Mouse (Mus musculus): Measurements from ENCODE around the gene Bad. TPM values are rescaled to one million over a fixed set of nuclear protein-coding genes. Genes with fewer than 3 reads are reported as not detected.

Gene Bad
- polyA plus RNA-seq, 1 experiment from 2014 or later, result 99.1 TPM

- no peak overlapping the region for H3K4me3 ChIP-seq
- no peak overlapping the region for H3K4me2 ChIP-seq
- H3K4me1 ChIP-seq (replicated peaks), result peaks cover 23% of the 10 kb centered on the region
- H3K9ac ChIP-seq, result no peak overlapping the region
- no peak overlapping the region for H3K27ac ChIP-seq (replicated peaks)
- WGBS, result 14% methylated on average over 9 of the region's 9 CpGs
- no peaks in the 10 kb centered on the region for H3K36me3 ChIP-seq
- no peaks in the 10 kb centered on the region for H3K9me3 ChIP-seq
- no peak for ATAC-seq (ENCODE audit: low FRiP score, low read depth)
- peaks cover 91% of the 10 kb centered on the region for H3K27me3 ChIP-seq
These were observed 13.6 kb upstream of the Bad start for GRCm38 (mm10) chr19:6928080-6928479.

- no peak overlapping the region for H3K27ac ChIP-seq (replicated peaks)
- no peak overlapping the region for H3K9ac ChIP-seq
- no peak overlapping the region for H3K4me2 ChIP-seq
- H3K4me3 ChIP-seq, result no peak overlapping the region
- no peaks in the 10 kb centered on the region for H3K36me3 ChIP-seq
- peaks cover 82% of the 10 kb centered on the region for H3K27me3 ChIP-seq
- WGBS, result 11% methylated on average over 1 of the region's 2 CpGs
- H3K9me3 ChIP-seq, result no peaks in the 10 kb centered on the region
- peaks cover 25% of the 10 kb centered on the region for H3K4me1 ChIP-seq (replicated peaks)
- no peak for ATAC-seq (ENCODE audit: low FRiP score, low read depth)
These were observed 10.7 kb upstream of the Bad start for GRCm38 (mm10) chr19:6931002-6931401.

GRCm38 (mm10) chr19:6932018-6932417 lies 9.6 kb upstream of the Bad start:
- H3K4me2 ChIP-seq, result no peak overlapping the region
- peaks cover 17% of the 10 kb centered on the region for H3K4me1 ChIP-seq (replicated peaks)
- H3K9me3 ChIP-seq, result no peaks in the 10 kb centered on the region
- no peak for ATAC-seq (ENCODE audit: low FRiP score, low read depth)
- peaks cover 80% of the 10 kb centered on the region for H3K27me3 ChIP-seq
- H3K4me3 ChIP-seq, result no peak overlapping the region
- WGBS, result 42% methylated on average over 1 of the region's 1 CpGs
- H3K36me3 ChIP-seq, result no peaks in the 10 kb centered on the region
- H3K27ac ChIP-seq (replicated peaks), result no peak overlapping the region
- H3K9ac ChIP-seq, result no peak overlapping the region

- peaks cover 75% of the 10 kb centered on the region for H3K27me3 ChIP-seq
- H3K4me2 ChIP-seq, result peak overlapping the region; percentile 84
- H3K9ac ChIP-seq, result peak overlapping the region; percentile 57; the same call in 1 of the 2 replicates
- WGBS, result 30% methylated on average over 4 of the region's 4 CpGs
- ATAC-seq (ENCODE audit: low FRiP score, low read depth), result no peak
- H3K36me3 ChIP-seq, result no peaks in the 10 kb centered on the region
- no peak overlapping the region for H3K27ac ChIP-seq (replicated peaks)
- H3K4me1 ChIP-seq (replicated peaks), result peaks cover 23% of the 10 kb centered on the region
- H3K9me3 ChIP-seq, result no peaks in the 10 kb centered on the region
- peak overlapping the region; percentile 47 for H3K4me3 ChIP-seq
These were observed 8.6 kb upstream of the Bad start for GRCm38 (mm10) chr19:6933102-6933435.

GRCm38 (mm10) chr19:6933436-6934194 lies 8.0 kb upstream of the Bad start:
- peak; percentile 77 for ATAC-seq (ENCODE audit: low FRiP score, low read depth)

GRCm38 (mm10) chr19:6934195-6934977 lies 7.3 kb upstream of the Bad start, which contains the start of gene Kcnk4:
Gene Kcnk4, minus strand, starts transcription at chr19:6934515.
- H3K27me3 ChIP-seq, result peaks cover 62% of the 10 kb centered on the region
- H3K9me3 ChIP-seq, result no peaks in the 10 kb centered on the region
- peak within 1 kb of the TSS; percentile 57 for H3K9ac ChIP-seq
- no peak; the same call in 1 of the 2 replicates for ATAC-seq (ENCODE audit: low FRiP score, low read depth)
- no peaks in the 10 kb centered on the region for H3K36me3 ChIP-seq
- H3K4me2 ChIP-seq, result peak within 1 kb of the TSS; percentile 84
- peak within 1 kb of the TSS; percentile 47 for H3K4me3 ChIP-seq
- 8% methylated on average over 23 of the region's 23 CpGs for WGBS
- peaks cover 36% of the 10 kb centered on the region for H3K4me1 ChIP-seq (replicated peaks)
- no peak within 1 kb of the TSS; the same call in 1 of the 2 replicates for H3K27ac ChIP-seq (replicated peaks)

More at GRCm38 (mm10) chr19:6933436-6934194, 8.0 kb upstream of the Bad start:
- Histone ChIP-seq H3K4me3 (peak overlapping the region; percentile 47), H3K36me3 (no peaks in the 10 kb centered on the region), H3K27me3 (peaks cover 69% of the 10 kb centered on the region), H3K4me2 (peak overlapping the region; percentile 84), H3K27ac (replicated peaks) (no peak overlapping the region; the same call in 1 of the 2 replicates), H3K4me1 (replicated peaks) (peaks cover 28% of the 10 kb centered on the region), H3K9ac (peak overlapping the region; percentile 57), H3K9me3 (no peaks in the 10 kb centered on the region)
- 3% methylated on average over 58 of the region's 58 CpGs for WGBS

- Histone ChIP-seq H3K4me2 (no peak overlapping the region), H3K36me3 (no peaks in the 10 kb centered on the region), H3K27me3 (peaks cover 50% of the 10 kb centered on the region), H3K9ac (no peak overlapping the region), H3K4me1 (replicated peaks) (peaks cover 53% of the 10 kb centered on the region), H3K9me3 (no peaks in the 10 kb centered on the region), H3K27ac (replicated peaks) (no peak overlapping the region), H3K4me3 (no peak overlapping the region)
- WGBS, result 18% methylated on average over 3 of the region's 3 CpGs
- ATAC-seq (ENCODE audit: low FRiP score, low read depth), result no peak
These were observed 5.4 kb upstream of the Bad start for GRCm38 (mm10) chr19:6936299-6936698.

- Histone ChIP-seq H3K9me3 (no peaks in the 10 kb centered on the region), H3K4me2 (peak overlapping the region; percentile 11), H3K27me3 (peaks cover 35% of the 10 kb centered on the region), H3K27ac (replicated peaks) (no peak overlapping the region), H3K9ac (no peak overlapping the region), H3K36me3 (no peaks in the 10 kb centered on the region), H3K4me1 (replicated peaks) (peaks cover 57% of the 10 kb centered on the region), H3K4me3 (no peak overlapping the region)
- WGBS, result 68% methylated on average over 16 of the region's 16 CpGs
- no peak for ATAC-seq (ENCODE audit: low FRiP score, low read depth)
These were observed 3.9 kb upstream of the Bad start for GRCm38 (mm10) chr19:6937541-6938465.

- Histone ChIP-seq H3K27me3 (peaks cover 26% of the 10 kb centered on the region; the same call in 1 of the 2 replicates), H3K9ac (peak overlapping the region; percentile 94), H3K9me3 (no peaks in the 10 kb centered on the region), H3K36me3 (no peaks in the 10 kb centered on the region), H3K27ac (replicated peaks) (no peak overlapping the region), H3K4me2 (peak overlapping the region; percentile 98), H3K4me3 (peak overlapping the region; percentile 94), H3K4me1 (replicated peaks) (peaks cover 53% of the 10 kb centered on the region)
- WGBS, result 89% methylated on average over 20 of the region's 20 CpGs
- ATAC-seq (ENCODE audit: low FRiP score, low read depth), result no peak
These were observed 2.3 kb upstream of the Bad start for GRCm38 (mm10) chr19:6939106-6940002.

GRCm38 (mm10) chr19:6940396-6941351 lies 987 bp upstream of the Bad start:
- Histone ChIP-seq H3K27me3 (peaks cover 16% of the 10 kb centered on the region; the same call in 1 of the 2 replicates), H3K4me2 (peak overlapping the region; percentile 98), H3K4me1 (replicated peaks) (peaks cover 50% of the 10 kb centered on the region), H3K9ac (peak overlapping the region; percentile 94), H3K9me3 (no peaks in the 10 kb centered on the region), H3K4me3 (peak overlapping the region; percentile 94), H3K36me3 (no peaks in the 10 kb centered on the region), H3K27ac (replicated peaks) (peak overlapping the region; percentile 97)
- WGBS, result 18% methylated on average over 29 of the region's 29 CpGs
- peak; percentile 5 for ATAC-seq (ENCODE audit: low FRiP score, low read depth)

All from hindbrain, embryonic 15.5 days (tissue).